Mouse (Mus musculus): ENCODE measurements at regions not wholly inside any gene's neighbourhood (a gene's known extent, or its start where the extent isn't known, plus 50 kb on each side); places are given as distances from the start of the nearest gene placed in this dataset.
A peak's percentile ranks its signal among the peaks of the same experiment; 100 is the strongest.

GRCm38 (mm10) chr2:128235127-128235526 is 109.3 kb downstream of the Bcl2l11 start:
- H3K27ac ChIP-seq (ENCODE audit: low read depth, low read length): no peak overlapping the region
- no peaks in the 10 kb centered on the region for H3K27me3 ChIP-seq (ENCODE audit: control insufficient read depth, insufficient read depth, low read length)
- H3K4me2 ChIP-seq (replicated peaks; ENCODE audit: low read depth, low read length): no peak overlapping the region
- WGBS: 71% methylated on average over 8 of the region's 8 CpGs
- H3K9ac ChIP-seq (ENCODE audit: low read depth, low read length): no peak overlapping the region
- no peaks in the 10 kb centered on the region for H3K36me3 ChIP-seq (ENCODE audit: control insufficient read depth, insufficient read depth, low read length)
- DNase-seq (ENCODE audit: low spot score) (no peak), ATAC-seq (ENCODE audit: low FRiP score) (no peak)
- H3K4me1 ChIP-seq (replicated peaks; ENCODE audit: control insufficient read depth, insufficient read depth, low read length): no peaks in the 10 kb centered on the region
- no peaks in the 10 kb centered on the region for H3K9me3 ChIP-seq (ENCODE audit: control insufficient read depth, low read length)
- H3K4me3 ChIP-seq (ENCODE audit: low read depth, low read length): no peak overlapping the region

- Histone ChIP-seq H3K27me3 (ENCODE audit: control insufficient read depth, insufficient read depth, low read length) (no peaks in the 10 kb centered on the region), H3K36me3 (ENCODE audit: control insufficient read depth, insufficient read depth, low read length) (no peaks in the 10 kb centered on the region), H3K4me1 (replicated peaks; ENCODE audit: control insufficient read depth, insufficient read depth, low read length) (peaks cover 2% of the 10 kb centered on the region), H3K9ac (ENCODE audit: low read depth, low read length) (no peak overlapping the region), H3K9me3 (ENCODE audit: control insufficient read depth, low read length) (no peaks in the 10 kb centered on the region), H3K27ac (ENCODE audit: low read depth, low read length) (no peak overlapping the region), H3K4me3 (ENCODE audit: low read depth, low read length) (no peak overlapping the region), H3K4me2 (replicated peaks; ENCODE audit: low read depth, low read length) (no peak overlapping the region)
- ATAC-seq (ENCODE audit: low FRiP score) (no peak), DNase-seq (ENCODE audit: low spot score) (no peak)
- 93% methylated on average over 4 of the region's 4 CpGs for WGBS
These were observed 113.6 kb downstream of the Bcl2l11 start for GRCm38 (mm10) chr2:128239451-128239850.

- Histone ChIP-seq H3K4me2 (replicated peaks; ENCODE audit: low read depth, low read length) (no peak overlapping the region), H3K27ac (ENCODE audit: low read depth, low read length) (no peak overlapping the region), H3K36me3 (ENCODE audit: control insufficient read depth, insufficient read depth, low read length) (no peaks in the 10 kb centered on the region), H3K9me3 (ENCODE audit: control insufficient read depth, low read length) (no peaks in the 10 kb centered on the region), H3K9ac (ENCODE audit: low read depth, low read length) (no peak overlapping the region), H3K27me3 (ENCODE audit: control insufficient read depth, insufficient read depth, low read length) (no peaks in the 10 kb centered on the region), H3K4me3 (ENCODE audit: low read depth, low read length) (no peak overlapping the region), H3K4me1 (replicated peaks; ENCODE audit: control insufficient read depth, insufficient read depth, low read length) (peaks cover 2% of the 10 kb centered on the region)
- ATAC-seq (ENCODE audit: low FRiP score) (no peak), DNase-seq (ENCODE audit: low spot score) (no peak)
- 55% methylated on average over 4 of the region's 4 CpGs for WGBS
These were observed 114.2 kb downstream of the Bcl2l11 start for GRCm38 (mm10) chr2:128240054-128240453.

- no peak for ATAC-seq (ENCODE audit: low FRiP score)
- WGBS: 20% methylated on average over 9 of the region's 9 CpGs
- no peaks in the 10 kb centered on the region for H3K27me3 ChIP-seq (ENCODE audit: control insufficient read depth, insufficient read depth, low read length)
- H3K9ac ChIP-seq (ENCODE audit: low read depth, low read length): no peak overlapping the region
- no peak overlapping the region for H3K4me2 ChIP-seq (replicated peaks; ENCODE audit: low read depth, low read length)
- DNase-seq (ENCODE audit: low spot score): peak; percentile 33
- no peak overlapping the region for H3K27ac ChIP-seq (ENCODE audit: low read depth, low read length)
- H3K4me1 ChIP-seq (replicated peaks; ENCODE audit: control insufficient read depth, insufficient read depth, low read length): peaks cover 2% of the 10 kb centered on the region
- no peaks in the 10 kb centered on the region for H3K36me3 ChIP-seq (ENCODE audit: control insufficient read depth, insufficient read depth, low read length)
- H3K9me3 ChIP-seq (ENCODE audit: control insufficient read depth, low read length): no peaks in the 10 kb centered on the region
- H3K4me3 ChIP-seq (ENCODE audit: low read depth, low read length): no peak overlapping the region
These were observed 114.9 kb downstream of the Bcl2l11 start for GRCm38 (mm10) chr2:128240536-128241279.

- Histone ChIP-seq H3K36me3 (ENCODE audit: control insufficient read depth, insufficient read depth, low read length) (no peaks in the 10 kb centered on the region), H3K27me3 (ENCODE audit: control insufficient read depth, insufficient read depth, low read length) (no peaks in the 10 kb centered on the region), H3K27ac (ENCODE audit: low read depth, low read length) (no peak overlapping the region), H3K4me3 (ENCODE audit: low read depth, low read length) (no peak overlapping the region), H3K4me2 (replicated peaks; ENCODE audit: low read depth, low read length) (no peak overlapping the region), H3K9me3 (ENCODE audit: control insufficient read depth, low read length) (no peaks in the 10 kb centered on the region), H3K4me1 (replicated peaks; ENCODE audit: control insufficient read depth, insufficient read depth, low read length) (peaks cover 2% of the 10 kb centered on the region), H3K9ac (ENCODE audit: low read depth, low read length) (no peak overlapping the region)
- ATAC-seq (ENCODE audit: low FRiP score) (no peak), DNase-seq (ENCODE audit: low spot score) (peak; percentile 37)
- 6% methylated on average over 3 of the region's 3 CpGs for WGBS
These were observed 115.4 kb downstream of the Bcl2l11 start for GRCm38 (mm10) chr2:128241280-128241665.

GRCm38 (mm10) chr2:128245544-128245943 is 119.7 kb downstream of the Bcl2l11 start:
- H3K4me2 ChIP-seq (replicated peaks; ENCODE audit: low read depth, low read length): no peak overlapping the region
- no peaks in the 10 kb centered on the region for H3K27me3 ChIP-seq (ENCODE audit: control insufficient read depth, insufficient read depth, low read length)
- H3K4me1 ChIP-seq (replicated peaks; ENCODE audit: control insufficient read depth, insufficient read depth, low read length): peaks cover 2% of the 10 kb centered on the region
- no peak overlapping the region for H3K4me3 ChIP-seq (ENCODE audit: low read depth, low read length)
- H3K9me3 ChIP-seq (ENCODE audit: control insufficient read depth, low read length): no peaks in the 10 kb centered on the region
- no peak for DNase-seq (ENCODE audit: low spot score)
- no peak for ATAC-seq (ENCODE audit: low FRiP score)
- H3K36me3 ChIP-seq (ENCODE audit: control insufficient read depth, insufficient read depth, low read length): no peaks in the 10 kb centered on the region
- H3K9ac ChIP-seq (ENCODE audit: low read depth, low read length): no peak overlapping the region
- no peak overlapping the region for H3K27ac ChIP-seq (ENCODE audit: low read depth, low read length)
- WGBS: 78% methylated on average over 10 of the region's 10 CpGs

- H3K9me3 ChIP-seq (ENCODE audit: control insufficient read depth, low read length): no peaks in the 10 kb centered on the region
- H3K4me1 ChIP-seq (replicated peaks; ENCODE audit: control insufficient read depth, insufficient read depth, low read length): no peaks in the 10 kb centered on the region
- no peak overlapping the region for H3K4me2 ChIP-seq (replicated peaks; ENCODE audit: low read depth, low read length)
- H3K36me3 ChIP-seq (ENCODE audit: control insufficient read depth, insufficient read depth, low read length): no peaks in the 10 kb centered on the region
- ATAC-seq (ENCODE audit: low FRiP score) (no peak), DNase-seq (ENCODE audit: low spot score) (no peak)
- no peaks in the 10 kb centered on the region for H3K27me3 ChIP-seq (ENCODE audit: control insufficient read depth, insufficient read depth, low read length)
- no peak overlapping the region for H3K9ac ChIP-seq (ENCODE audit: low read depth, low read length)
- H3K4me3 ChIP-seq (ENCODE audit: low read depth, low read length): no peak overlapping the region
- WGBS: 55% methylated on average over 4 of the region's 4 CpGs
- H3K27ac ChIP-seq (ENCODE audit: low read depth, low read length): no peak overlapping the region
These were observed 122.1 kb downstream of the Bcl2l11 start for GRCm38 (mm10) chr2:128247967-128248366.

GRCm38 (mm10) chr2:128249188-128249587 is 123.3 kb downstream of the Bcl2l11 start:
- no peak for DNase-seq (ENCODE audit: low spot score)
- WGBS: 95% methylated on average over 4 of the region's 4 CpGs
- no peaks in the 10 kb centered on the region for H3K27me3 ChIP-seq (ENCODE audit: control insufficient read depth, insufficient read depth, low read length)

GRCm38 (mm10) chr2:128249607-128250006 is 123.8 kb downstream of the Bcl2l11 start:
- no peak overlapping the region for H3K27ac ChIP-seq (ENCODE audit: low read depth, low read length)
- H3K27me3 ChIP-seq (ENCODE audit: control insufficient read depth, insufficient read depth, low read length): no peaks in the 10 kb centered on the region
- H3K4me3 ChIP-seq (ENCODE audit: low read depth, low read length): no peak overlapping the region
- DNase-seq (ENCODE audit: low spot score) (no peak), ATAC-seq (ENCODE audit: low FRiP score) (no peak)
- no peaks in the 10 kb centered on the region for H3K4me1 ChIP-seq (replicated peaks; ENCODE audit: control insufficient read depth, insufficient read depth, low read length)
- H3K9ac ChIP-seq (ENCODE audit: low read depth, low read length): no peak overlapping the region
- H3K9me3 ChIP-seq (ENCODE audit: control insufficient read depth, low read length): no peaks in the 10 kb centered on the region
- H3K36me3 ChIP-seq (ENCODE audit: control insufficient read depth, insufficient read depth, low read length): no peaks in the 10 kb centered on the region
- no peak overlapping the region for H3K4me2 ChIP-seq (replicated peaks; ENCODE audit: low read depth, low read length)
- WGBS: 97% methylated on average over 2 of the region's 2 CpGs

More at GRCm38 (mm10) chr2:128249188-128249587, 123.3 kb downstream of the Bcl2l11 start:
- H3K27ac ChIP-seq (ENCODE audit: low read depth, low read length): no peak overlapping the region
- H3K36me3 ChIP-seq (ENCODE audit: control insufficient read depth, insufficient read depth, low read length): no peaks in the 10 kb centered on the region
- ATAC-seq (ENCODE audit: low FRiP score): no peak
- H3K9me3 ChIP-seq (ENCODE audit: control insufficient read depth, low read length): no peaks in the 10 kb centered on the region
- H3K4me1 ChIP-seq (replicated peaks; ENCODE audit: control insufficient read depth, insufficient read depth, low read length): no peaks in the 10 kb centered on the region
- no peak overlapping the region for H3K9ac ChIP-seq (ENCODE audit: low read depth, low read length)
- H3K4me3 ChIP-seq (ENCODE audit: low read depth, low read length): no peak overlapping the region
- H3K4me2 ChIP-seq (replicated peaks; ENCODE audit: low read depth, low read length): no peak overlapping the region

Data from hindbrain, embryonic 11.5 days (tissue).